Mouse (Mus musculus) telencephalon, adult 2 months (tissue): ENCODE data around the gene Ccdc117.
"Not testable (repeated sequence)": the region's sequence is repeated elsewhere in the genome, so short reads cannot be mapped to it uniquely, and the experiment has no call there.

Source experiments
- DNase-seq: peaks from one replicate; pipeline ENCODE4 v3.0.0-alpha.2; 2011; ENCODE audit warnings: low read depth, low spot score

Gene Ccdc117

GRCm38 (mm10) chr11:5541799-5542481 lies at the start of gene Ccdc117:
TSS of gene Ccdc117 (minus strand) at chr11:5542187.
- peak; percentile 94 for DNase-seq

- no peak for DNase-seq
Measured at GRCm38 (mm10) chr11:5575046-5575445, 33.1 kb upstream of the Ccdc117 start.

GRCm38 (mm10) chr11:5573821-5574220 lies 31.8 kb upstream of the Ccdc117 start:
- no peak for DNase-seq

- DNase-seq = no peak
Measured at GRCm38 (mm10) chr11:5571856-5572255, 29.9 kb upstream of the Ccdc117 start.

- DNase-seq = no peak
Measured at GRCm38 (mm10) chr11:5569474-5569873, 27.5 kb upstream of the Ccdc117 start, which contains the start of gene Ankrd36. TSS of gene Ankrd36 (plus strand) at chr11:5569684.

GRCm38 (mm10) chr11:5568082-5568481 lies 26.1 kb upstream of the Ccdc117 start:
- DNase-seq = no peak

- no peak for DNase-seq
Measured at GRCm38 (mm10) chr11:5567654-5568053, 25.7 kb upstream of the Ccdc117 start.

GRCm38 (mm10) chr11:5566506-5566905 lies 24.5 kb upstream of the Ccdc117 start:
- DNase-seq = no peak

- no peak for DNase-seq
Measured at GRCm38 (mm10) chr11:5565596-5565995, 23.6 kb upstream of the Ccdc117 start.

- no peak for DNase-seq
Measured at GRCm38 (mm10) chr11:5563898-5564297, 21.9 kb upstream of the Ccdc117 start.

- no peak for DNase-seq
Measured at GRCm38 (mm10) chr11:5562625-5563268, 20.8 kb upstream of the Ccdc117 start.

GRCm38 (mm10) chr11:5560273-5560672 lies 18.3 kb upstream of the Ccdc117 start:
- no peak for DNase-seq

GRCm38 (mm10) chr11:5551931-5552330 lies 9.9 kb upstream of the Ccdc117 start:
- DNase-seq = no peak

- no peak for DNase-seq
Measured at GRCm38 (mm10) chr11:5551430-5551829, 9.4 kb upstream of the Ccdc117 start.

- DNase-seq = no peak
Measured at GRCm38 (mm10) chr11:5546693-5547092, 4.7 kb upstream of the Ccdc117 start.

- DNase-seq = no peak
Measured at GRCm38 (mm10) chr11:5545457-5545856, 3.5 kb upstream of the Ccdc117 start.

- DNase-seq = not testable (repeated sequence)
Measured at GRCm38 (mm10) chr11:5544709-5545108, 2.7 kb upstream of the Ccdc117 start.

GRCm38 (mm10) chr11:5543281-5543680 lies 1.3 kb upstream of the Ccdc117 start:
- DNase-seq = no peak

GRCm38 (mm10) chr11:5542482-5543185 lies 647 bp upstream of the Ccdc117 start:
- DNase-seq = no peak

GRCm38 (mm10) chr11:5541230-5541798 lies 673 bp downstream of the Ccdc117 start:
- no peak for DNase-seq

GRCm38 (mm10) chr11:5540331-5540730 lies 1.7 kb downstream of the Ccdc117 start:
- DNase-seq = no peak

- not testable (repeated sequence) for DNase-seq
Measured at GRCm38 (mm10) chr11:5537454-5537853, 4.5 kb downstream of the Ccdc117 start.
